Mouse (Mus musculus): ENCODE results near the gene Ddah1.

The Ddah1 gene

GRCm38 (mm10) chr3:145758561-145759378 is at the start of gene Ddah1:
TSS of gene Ddah1 (plus strand) at chr3:145758675.
- DNase-seq, result peak; percentile 57

- DNase-seq, result no peak
Observed at GRCm38 (mm10) chr3:145715923-145716322, 42.6 kb upstream of the Ddah1 start.

- no peak for DNase-seq
Observed at GRCm38 (mm10) chr3:145719660-145720059, 38.8 kb upstream of the Ddah1 start.

GRCm38 (mm10) chr3:145725078-145725477 is 33.4 kb upstream of the Ddah1 start:
- no peak for DNase-seq

GRCm38 (mm10) chr3:145728336-145728735 is 30.1 kb upstream of the Ddah1 start:
- no peak for DNase-seq

GRCm38 (mm10) chr3:145729531-145729930 is 28.9 kb upstream of the Ddah1 start:
- no peak for DNase-seq

- DNase-seq, result no peak
Observed at GRCm38 (mm10) chr3:145730092-145730491, 28.4 kb upstream of the Ddah1 start.

- DNase-seq, result no peak
Observed at GRCm38 (mm10) chr3:145734857-145735256, 23.6 kb upstream of the Ddah1 start.

GRCm38 (mm10) chr3:145736562-145736961 is 21.9 kb upstream of the Ddah1 start:
- no peak for DNase-seq

- DNase-seq, result no peak
Observed at GRCm38 (mm10) chr3:145738662-145739061, 19.8 kb upstream of the Ddah1 start.

GRCm38 (mm10) chr3:145739904-145740303 is 18.6 kb upstream of the Ddah1 start:
- no peak for DNase-seq

- no peak for DNase-seq
Observed at GRCm38 (mm10) chr3:145743050-145743449, 15.4 kb upstream of the Ddah1 start.

- no peak for DNase-seq
Observed at GRCm38 (mm10) chr3:145743476-145744027, 14.9 kb upstream of the Ddah1 start.

- DNase-seq, result no peak
Observed at GRCm38 (mm10) chr3:145748626-145749025, 9.8 kb upstream of the Ddah1 start.

GRCm38 (mm10) chr3:145756457-145756856 is 2.0 kb upstream of the Ddah1 start:
- no peak for DNase-seq

GRCm38 (mm10) chr3:145757177-145757576 is 1.3 kb upstream of the Ddah1 start:
- DNase-seq, result no peak

- no peak for DNase-seq
Observed at GRCm38 (mm10) chr3:145757844-145758243, 631 bp upstream of the Ddah1 start.

- no peak for DNase-seq
Observed at GRCm38 (mm10) chr3:145759379-145760209, 1.1 kb downstream of the Ddah1 start.

GRCm38 (mm10) chr3:145760547-145760946 is 2.1 kb downstream of the Ddah1 start:
- DNase-seq, result no peak

GRCm38 (mm10) chr3:145761501-145762170 is 3.2 kb downstream of the Ddah1 start:
- DNase-seq, result no peak

GRCm38 (mm10) chr3:145762957-145763641 is 4.6 kb downstream of the Ddah1 start:
- DNase-seq, result no peak

- no peak for DNase-seq
Observed at GRCm38 (mm10) chr3:145763642-145763972, 5.1 kb downstream of the Ddah1 start.

GRCm38 (mm10) chr3:145764416-145764815 is 5.9 kb downstream of the Ddah1 start:
- DNase-seq, result no peak
